Mouse (Mus musculus) olfactory bulb, adult 2 months (tissue): ENCODE results near the gene Foxp1. TPM values are rescaled to one million over a fixed set of nuclear protein-coding genes. Genes with fewer than 3 reads are reported as not detected.

Experiments used
- H3K27ac ChIP-seq: fragments of 200-500 bp; 2 replicates; pipeline ENCODE4 v1.5.1; 2012; ENCODE audit warnings: low read depth, low read length; ENCODE audit not compliant: insufficient read depth
- H3K4me1 ChIP-seq: fragments of 200-500 bp; 2 replicates; pipeline ENCODE4 v1.6.1; 2012; ENCODE audit warnings: low read length; ENCODE audit not compliant: control insufficient read depth, insufficient read depth
- H3K4me3 ChIP-seq: fragments of 200-500 bp; 2 replicates; pipeline ENCODE4 v1.5.1; 2012; ENCODE audit warnings: mild to moderate bottlenecking, low read depth, low read length, moderate library complexity; ENCODE audit not compliant: insufficient read depth
- CTCF ChIP-seq: fragments of 200-500 bp; IDR thresholded peaks from 2 replicates; pipeline ENCODE4 v1.5.1; 2012; ENCODE audit warnings: low read depth, mild to moderate bottlenecking, low read length, moderate library complexity; ENCODE audit not compliant: insufficient read depth
- POLR2A ChIP-seq: fragments of 200-500 bp; IDR thresholded peaks from 2 replicates; pipeline ENCODE4 v1.6.1; 2012; ENCODE audit warnings: mild to moderate bottlenecking, low read depth, low read length, moderate library complexity; ENCODE audit not compliant: insufficient read depth
- WGBS: fragments of 180-500 bp; shearing (Covaris S2); methylation state at CpG from one replicate; pipeline ENCODE4 v1.1.7; 2018; 5-methylcytosine and 5-hydroxymethylcytosine counted together
- polyA plus RNA-seq: library from polyadenylated mRNA; stranded (reverse); fragments of >200 nt; gene quantifications from 2 replicates; pipeline ENCODE4 v1.2.4, GENCODE M21; 2012; ENCODE audit warnings: low replicate concordance; ENCODE audit not compliant: missing spikeins, insufficient read depth, insufficient read length

Foxp1 gene
- polyA plus RNA-seq, 1 experiment, result not detected

- Histone ChIP-seq H3K4me1 (no peaks in the 10 kb centered on the region), H3K27ac (no peak overlapping the region), H3K4me3 (no peak overlapping the region)
- WGBS, result 92% methylated on average over 8 of the region's 8 CpGs
- TF ChIP-seq POLR2A (no peak), CTCF (no peak)
Measured at GRCm38 (mm10) chr6:99235588-99235987, 286.9 kb downstream of the Foxp1 start.

GRCm38 (mm10) chr6:99233411-99233810 is 289.1 kb downstream of the Foxp1 start:
- 63% methylated on average over 10 of the region's 10 CpGs for WGBS
- H3K4me3 ChIP-seq, result no peak overlapping the region
- no peak for TF ChIP-seq POLR2A
- no peak for TF ChIP-seq CTCF
- no peak overlapping the region for H3K27ac ChIP-seq
- H3K4me1 ChIP-seq, result no peaks in the 10 kb centered on the region

- TF ChIP-seq CTCF (no peak), POLR2A (no peak)
- no peaks in the 10 kb centered on the region for H3K4me1 ChIP-seq
Measured at GRCm38 (mm10) chr6:99228336-99228870, 294.1 kb downstream of the Foxp1 start.

GRCm38 (mm10) chr6:99221147-99221546 is 301.4 kb downstream of the Foxp1 start:
- Histone ChIP-seq H3K27ac (no peak overlapping the region), H3K4me3 (no peak overlapping the region), H3K4me1 (no peaks in the 10 kb centered on the region)
- WGBS, result 94% methylated on average over 5 of the region's 5 CpGs
- TF ChIP-seq CTCF, result no peak
- no peak for TF ChIP-seq POLR2A

More at GRCm38 (mm10) chr6:99228336-99228870, 294.1 kb downstream of the Foxp1 start:
- Histone ChIP-seq H3K27ac (no peak overlapping the region), H3K4me3 (no peak overlapping the region)
- whole genome bisulfite sequencing, result 82% methylated on average over 6 of the region's 6 CpGs

DNA sequence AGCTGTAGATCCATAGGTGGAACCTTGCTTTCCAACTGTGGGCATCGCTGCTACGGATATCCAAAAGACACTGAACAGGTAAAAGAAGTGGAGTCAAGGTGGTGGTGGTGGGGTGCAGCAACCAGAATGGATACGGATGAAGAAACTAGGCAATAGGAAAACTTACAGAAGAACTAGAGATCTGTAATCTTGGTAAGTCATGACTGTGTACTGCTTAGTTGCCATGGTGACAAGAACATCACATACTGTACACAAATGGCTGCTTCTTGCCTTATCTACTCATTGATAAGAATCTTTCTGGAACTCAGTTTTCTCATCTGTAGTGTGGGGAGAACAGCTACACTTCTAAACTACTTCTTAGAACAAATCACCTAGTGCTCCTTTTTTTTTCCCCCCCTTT is 302.0 kb downstream of the Foxp1 start:
- TF ChIP-seq POLR2A (no peak), CTCF (no peak)
- 89% methylated on average over 3 of the region's 3 CpGs for WGBS

GRCm38 (mm10) chr6:99217846-99218245 is 304.7 kb downstream of the Foxp1 start:
- H3K4me1 ChIP-seq, result no peaks in the 10 kb centered on the region
- TF ChIP-seq CTCF (no peak), POLR2A (no peak)
- WGBS, result 89% methylated on average over 2 of the region's 2 CpGs
- no peak overlapping the region for H3K27ac ChIP-seq
- H3K4me3 ChIP-seq, result no peak overlapping the region

More for the DNA sequence above, 302.0 kb downstream of the Foxp1 start:
- no peaks in the 10 kb centered on the region for H3K4me1 ChIP-seq
- no peak overlapping the region for H3K27ac ChIP-seq
- no peak overlapping the region for H3K4me3 ChIP-seq

GRCm38 (mm10) chr6:99217155-99217554 is 305.4 kb downstream of the Foxp1 start:
- no peak overlapping the region for H3K4me3 ChIP-seq
- H3K4me1 ChIP-seq, result no peaks in the 10 kb centered on the region
- H3K27ac ChIP-seq, result no peak overlapping the region
- TF ChIP-seq POLR2A, result no peak
- no peak for TF ChIP-seq CTCF
- WGBS, result 90% methylated on average over 7 of the region's 7 CpGs

- TF ChIP-seq CTCF (no peak), POLR2A (no peak)
Measured at GRCm38 (mm10) chr6:99212461-99212860, 310.1 kb downstream of the Foxp1 start.

DNA sequence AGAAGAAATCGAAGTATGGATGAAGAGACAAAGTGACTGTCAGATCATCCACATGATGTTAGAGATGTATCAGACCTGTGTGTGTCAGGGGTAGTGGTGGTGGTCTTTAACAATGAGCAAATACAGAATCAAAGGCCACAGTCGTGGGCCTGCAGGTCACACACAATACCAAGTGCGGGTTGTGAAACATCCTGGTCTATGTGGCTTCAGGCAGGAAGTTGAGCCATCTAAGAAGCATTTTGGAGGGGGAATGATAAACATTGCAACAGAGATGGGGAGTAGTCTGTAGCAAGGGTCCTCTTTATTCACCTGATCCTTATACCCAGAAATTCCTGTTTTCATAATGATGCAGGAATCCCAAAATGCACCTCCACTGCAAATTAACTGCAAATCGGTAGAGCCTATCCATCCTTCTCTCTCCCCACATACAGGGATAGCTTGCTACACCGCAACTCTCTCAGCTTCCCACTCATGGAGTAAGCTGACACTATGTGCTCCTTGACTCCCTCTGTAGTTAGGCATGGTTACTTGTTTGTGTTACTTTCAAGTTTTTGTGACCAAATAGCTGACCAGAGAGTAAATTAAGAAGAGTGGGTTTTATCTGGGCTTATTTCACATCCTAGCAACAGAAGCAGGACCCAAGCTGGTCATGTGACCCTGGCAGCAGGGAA is 310.7 kb downstream of the Foxp1 start:
- Histone ChIP-seq H3K27ac (no peak overlapping the region), H3K4me1 (no peaks in the 10 kb centered on the region), H3K4me3 (no peak overlapping the region)
- no peak for TF ChIP-seq POLR2A
- TF ChIP-seq CTCF, result no peak
- 92% methylated on average over 5 of the region's 5 CpGs for WGBS

More at GRCm38 (mm10) chr6:99212461-99212860, 310.1 kb downstream of the Foxp1 start:
- H3K27ac ChIP-seq, result no peak overlapping the region
- H3K4me1 ChIP-seq, result no peaks in the 10 kb centered on the region
- H3K4me3 ChIP-seq, result no peak overlapping the region
- 93% methylated on average over 4 of the region's 4 CpGs for WGBS

DNA sequence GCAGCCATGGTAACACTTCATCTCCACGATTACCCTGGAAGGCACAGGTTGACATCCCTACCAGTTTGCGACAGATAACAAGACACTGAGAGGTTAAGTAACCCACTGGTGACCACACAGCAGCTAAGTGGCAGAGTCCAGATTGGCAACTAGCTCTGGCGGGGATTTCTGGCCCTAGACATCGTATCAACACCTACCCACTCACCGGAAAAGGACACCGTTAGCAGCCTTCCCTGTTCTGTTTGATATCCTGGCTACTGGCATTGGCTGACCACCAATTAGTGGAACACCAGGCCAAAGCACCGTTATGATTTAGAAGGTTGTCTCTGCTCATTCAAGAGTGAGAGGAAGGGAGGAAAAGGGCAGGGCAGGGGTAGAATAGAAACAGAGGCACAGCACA is 312.4 kb downstream of the Foxp1 start:
- 81% methylated on average over 7 of the region's 7 CpGs for WGBS

More for the DNA sequence above, 312.4 kb downstream of the Foxp1 start:
- TF ChIP-seq POLR2A, result no peak
- TF ChIP-seq CTCF, result no peak
- no peak overlapping the region for H3K27ac ChIP-seq
- H3K4me3 ChIP-seq, result no peak overlapping the region
- H3K4me1 ChIP-seq, result peaks cover 3% of the 10 kb centered on the region; the same call in 1 of the 2 replicates
